Mouse (Mus musculus) adrenal gland, adult 18-20 months (tissue): ENCODE measurements around the gene Ptgfrn. TPM values are rescaled to one million over a fixed set of nuclear protein-coding genes. Genes with fewer than 3 reads are reported as not detected.

ENCODE experiments used
- DNase-seq, 2 experiments: peaks; one replicate each; pipeline ENCODE4 v3.0.0; 2021 to 2022; ENCODE audit warnings: low spot score in 2 of 2
- long read RNA-seq, 2 experiments: library from polyadenylated mRNA; stranded (forward); transcript quantifications; one replicate each; pipeline ENCODE4 v2.0.0; 2021
- total RNA-seq, 2 experiments: library from RNA; stranded (reverse); gene quantifications; 1 replicate in 1 of 2; 2 replicates in 1 of 2; pipeline ENCODE4 v1.2.3; 2021

Gene Ptgfrn
- total RNA-seq = 10 to 100 TPM; 24.3 to 28.0 TPM
- long read RNA-seq, experiment 1, full-length matches to known transcripts = 4 of 9 reads
- long read RNA-seq, experiment 1, partial matches to known transcripts = 0 of 9 reads
- long read RNA-seq, experiment 1, other reads (novel, unspliced or antisense) = 5 of 9 reads
- long read RNA-seq, experiment 2, full-length matches to known transcripts = 11 of 35 reads
- long read RNA-seq, experiment 2, partial matches to known transcripts = 0 of 35 reads
- long read RNA-seq, experiment 2, other reads (novel, unspliced or antisense) = 24 of 35 reads

GRCm38 (mm10) chr3:101110043-101110837 lies at the start of gene Ptgfrn:
Ptgfrn (minus strand) TSS chr3:101110278.
- DNase-seq = peak; percentile 69 to 72

- DNase-seq = no peak
These were observed 49.6 kb upstream of the Ptgfrn start for GRCm38 (mm10) chr3:101159701-101160100.

- DNase-seq = no peak
These were observed 44.0 kb upstream of the Ptgfrn start for GRCm38 (mm10) chr3:101154067-101154466.

GRCm38 (mm10) chr3:101153341-101153740 lies 43.3 kb upstream of the Ptgfrn start:
- no peak for DNase-seq

GRCm38 (mm10) chr3:101146126-101146772 lies 36.2 kb upstream of the Ptgfrn start:
- DNase-seq = no peak

- DNase-seq = peak in 1 of 2 experiments; percentile 17
These were observed 35.4 kb upstream of the Ptgfrn start for GRCm38 (mm10) chr3:101145292-101146046.

- DNase-seq = no peak
These were observed 34.4 kb upstream of the Ptgfrn start for GRCm38 (mm10) chr3:101144366-101144948.

GRCm38 (mm10) chr3:101143465-101143864 lies 33.4 kb upstream of the Ptgfrn start:
- DNase-seq = no peak

GRCm38 (mm10) chr3:101141864-101142263 lies 31.8 kb upstream of the Ptgfrn start:
- peak in 1 of 2 experiments; percentile 26 for DNase-seq

- DNase-seq = no peak
These were observed 29.9 kb upstream of the Ptgfrn start for GRCm38 (mm10) chr3:101139958-101140357.

GRCm38 (mm10) chr3:101136483-101136882 lies 26.4 kb upstream of the Ptgfrn start:
- no peak for DNase-seq

GRCm38 (mm10) chr3:101134861-101135260 lies 24.8 kb upstream of the Ptgfrn start:
- DNase-seq = no peak

- no peak for DNase-seq
These were observed 22.9 kb upstream of the Ptgfrn start for GRCm38 (mm10) chr3:101132981-101133380.

GRCm38 (mm10) chr3:101131772-101132171 lies 21.7 kb upstream of the Ptgfrn start:
- DNase-seq = no peak

GRCm38 (mm10) chr3:101130526-101130925 lies 20.4 kb upstream of the Ptgfrn start:
- DNase-seq = no peak

- no peak for DNase-seq
These were observed 19.5 kb upstream of the Ptgfrn start for GRCm38 (mm10) chr3:101129620-101130019.

GRCm38 (mm10) chr3:101129090-101129489 lies 19.0 kb upstream of the Ptgfrn start:
- no peak for DNase-seq

- no peak for DNase-seq
These were observed 17.7 kb upstream of the Ptgfrn start for GRCm38 (mm10) chr3:101127766-101128165.

GRCm38 (mm10) chr3:101124716-101125115 lies 14.6 kb upstream of the Ptgfrn start:
- DNase-seq = no peak

- DNase-seq = no peak
These were observed 12.4 kb upstream of the Ptgfrn start for GRCm38 (mm10) chr3:101122479-101122878.

GRCm38 (mm10) chr3:101117774-101118173 lies 7.7 kb upstream of the Ptgfrn start:
- no peak for DNase-seq
